Mouse (Mus musculus) adrenal gland, postnatal 36 days (tissue): Measurements from ENCODE around the gene Tbxas1. TPM values are rescaled to one million over a fixed set of nuclear protein-coding genes. Genes with fewer than 3 reads are reported as not detected.

Experiments used
- DNase-seq, 2 experiments: peaks; one replicate each; pipeline ENCODE4 v3.0.0; 2021; ENCODE audit warnings: mixed read lengths in 1 of 2
- total RNA-seq, 2 experiments: library from RNA; stranded (reverse); gene quantifications; 2 replicates each; pipeline ENCODE4 v1.2.3; 2021

Tbxas1 gene
- total RNA-seq, 2 experiments from 2014 or later, result 5.6 to 9.5 TPM

- peak; percentile 40 to 66 for DNase-seq
Measured at GRCm38 (mm10) chr6:39052636-39053035, 177.4 kb downstream of the Tbxas1 start.

GRCm38 (mm10) chr6:39054206-39054864 lies 179.1 kb downstream of the Tbxas1 start:
- DNase-seq, result no peak

GRCm38 (mm10) chr6:39054878-39055508 lies 179.8 kb downstream of the Tbxas1 start:
- no peak for DNase-seq

GRCm38 (mm10) chr6:39055831-39056261 lies 180.6 kb downstream of the Tbxas1 start:
- DNase-seq, result no peak

GRCm38 (mm10) chr6:39057161-39057560 lies 182.0 kb downstream of the Tbxas1 start:
- DNase-seq, result no peak

- no peak for DNase-seq
Measured at GRCm38 (mm10) chr6:39058389-39058788, 183.2 kb downstream of the Tbxas1 start.

GRCm38 (mm10) chr6:39058936-39059335 lies 183.7 kb downstream of the Tbxas1 start:
- no peak for DNase-seq

- DNase-seq, result peak; percentile 49 to 64
Measured at GRCm38 (mm10) chr6:39059547-39060497, 184.6 kb downstream of the Tbxas1 start.

- DNase-seq, result no peak
Measured at GRCm38 (mm10) chr6:39061180-39061579, 186.0 kb downstream of the Tbxas1 start.

GRCm38 (mm10) chr6:39063541-39063940 lies 188.3 kb downstream of the Tbxas1 start:
- no peak for DNase-seq

GRCm38 (mm10) chr6:39066935-39067578 lies 191.9 kb downstream of the Tbxas1 start:
- peak; percentile 87 to 92 for DNase-seq

GRCm38 (mm10) chr6:39072664-39073063 lies 197.5 kb downstream of the Tbxas1 start:
- peak in 1 of 2 experiments; percentile 18 for DNase-seq

GRCm38 (mm10) chr6:39074186-39074585 lies 199.0 kb downstream of the Tbxas1 start:
- DNase-seq, result no peak

GRCm38 (mm10) chr6:39076498-39076897 lies 201.3 kb downstream of the Tbxas1 start:
- DNase-seq, result no peak

GRCm38 (mm10) chr6:39104631-39105030 lies 229.4 kb downstream of the Tbxas1 start:
- DNase-seq, result no peak

GRCm38 (mm10) chr6:39106812-39107211 lies 231.6 kb downstream of the Tbxas1 start:
- no peak for DNase-seq

GRCm38 (mm10) chr6:39112701-39113100 lies 237.5 kb downstream of the Tbxas1 start:
- DNase-seq, result no peak

GRCm38 (mm10) chr6:39113141-39113540 lies 237.9 kb downstream of the Tbxas1 start:
- DNase-seq, result no peak

- no peak for DNase-seq
Measured at GRCm38 (mm10) chr6:39115438-39115837, 240.2 kb downstream of the Tbxas1 start.

GRCm38 (mm10) chr6:39117584-39118455 lies 242.6 kb downstream of the Tbxas1 start, which contains the start of gene Parp12:
Gene Parp12 (minus strand): TSS chr6:39118349.
- DNase-seq, result peak; percentile 87 to 91

GRCm38 (mm10) chr6:39118456-39118881 lies 243.3 kb downstream of the Tbxas1 start:
- no peak for DNase-seq
